Mouse (Mus musculus) kidney, embryonic 15.5 days (tissue): ENCODE results near the gene Zmynd12. TPM values are rescaled to one million over a fixed set of nuclear protein-coding genes. Genes with fewer than 3 reads are reported as not detected.
A peak's percentile ranks its signal among the peaks of the same experiment; 100 is the strongest.

ENCODE experiments used
- ATAC-seq: fragments of 200-750 bp; cut with Nextera tagmentation; replicated peaks from 2 replicates; pipeline ENCODE4 v1.8.0; 2017; ENCODE audit warnings: moderate TSS enrichment; ENCODE audit not compliant: low FRiP score
- H3K27ac ChIP-seq: fragments of 300-500 bp; sonication (generic); 2 replicates; pipeline ENCODE4 v1.5.1; 2015; ENCODE audit warnings: mild to moderate bottlenecking, inconsistent platforms
- H3K27me3 ChIP-seq: fragments of 300-500 bp; sonication (generic); 2 replicates; pipeline ENCODE4 v1.6.1; 2015; ENCODE audit warnings: inconsistent platforms
- H3K36me3 ChIP-seq: fragments of 300-500 bp; sonication (generic); 2 replicates; pipeline ENCODE4 v1.6.1; 2015; ENCODE audit warnings: inconsistent platforms
- H3K4me1 ChIP-seq: fragments of 300-500 bp; sonication (generic); 2 replicates; pipeline ENCODE4 v1.6.1; 2015; ENCODE audit warnings: inconsistent platforms
- H3K4me2 ChIP-seq: fragments of 300-500 bp; sonication (generic); 2 replicates; pipeline ENCODE4 v1.6.1; 2015; ENCODE audit warnings: moderate library complexity, mild to moderate bottlenecking, inconsistent platforms
- H3K4me3 ChIP-seq: fragments of 300-500 bp; sonication (generic); replicated peaks from 2 replicates; pipeline ENCODE4 v1.5.1; 2015; ENCODE audit warnings: mild to moderate bottlenecking, inconsistent platforms
- H3K9ac ChIP-seq: fragments of 300-500 bp; sonication (generic); 2 replicates; pipeline ENCODE4 v1.6.1; 2015; ENCODE audit warnings: mild to moderate bottlenecking, inconsistent platforms
- H3K9me3 ChIP-seq: fragments of 300-500 bp; sonication (generic); replicated peaks from 2 replicates; pipeline ENCODE4 v1.6.1; 2016; ENCODE audit warnings: inconsistent platforms
- WGBS: fragments of 180-500 bp; shearing (Covaris S2); methylation state at CpG from one replicate; pipeline ENCODE4 v1.1.7; 2015; ENCODE audit warnings: mixed read lengths; 5-methylcytosine and 5-hydroxymethylcytosine counted together
- polyA plus RNA-seq: library from polyadenylated mRNA; unstranded; fragments of >200 nt; fragmentation: Nextera tagmentation; extraction: Ambion mirVana; gene quantifications from 2 replicates; pipeline ENCODE4 v1.2.1, GENCODE M21; 2015

Gene Zmynd12
- polyA plus RNA-seq, 1 experiment from 2014 or later = 0.51 TPM

GRCm38 (mm10) chr4:119417894-119418293 lies 4.7 kb upstream of the Zmynd12 start:
- WGBS = 91% methylated on average over 3 of the region's 3 CpGs
- Histone ChIP-seq H3K4me2 (no peak overlapping the region), H3K4me3 (no peak overlapping the region), H3K9ac (no peak overlapping the region), H3K27ac (no peak overlapping the region), H3K27me3 (no peaks in the 10 kb centered on the region), H3K36me3 (peaks cover 20% of the 10 kb centered on the region), H3K9me3 (no peaks in the 10 kb centered on the region), H3K4me1 (peaks cover 27% of the 10 kb centered on the region)
- ATAC-seq = no peak

GRCm38 (mm10) chr4:119421191-119421590 lies 1.4 kb upstream of the Zmynd12 start:
- no peak for ATAC-seq
- H3K4me2 ChIP-seq = peak overlapping the region; percentile 91
- no peaks in the 10 kb centered on the region for H3K9me3 ChIP-seq
- H3K36me3 ChIP-seq = peaks cover 20% of the 10 kb centered on the region
- H3K9ac ChIP-seq = peak overlapping the region; percentile 69
- H3K4me3 ChIP-seq = peak overlapping the region; percentile 61
- H3K27me3 ChIP-seq = no peaks in the 10 kb centered on the region
- H3K27ac ChIP-seq = no peak overlapping the region
- 42% methylated on average over 3 of the region's 3 CpGs for WGBS
- H3K4me1 ChIP-seq = peaks cover 28% of the 10 kb centered on the region

- Histone ChIP-seq H3K4me1 (peaks cover 28% of the 10 kb centered on the region), H3K36me3 (peaks cover 20% of the 10 kb centered on the region), H3K27ac (peak overlapping the region; percentile 97), H3K4me3 (peak overlapping the region; percentile 61), H3K9ac (peak overlapping the region; percentile 69), H3K27me3 (no peaks in the 10 kb centered on the region), H3K4me2 (peak overlapping the region; percentile 91), H3K9me3 (no peaks in the 10 kb centered on the region)
- under 1% methylated on average over 31 of the region's 31 CpGs for WGBS
- ATAC-seq = peak; percentile 64; the same call in 1 of the 2 replicates
Measured at GRCm38 (mm10) chr4:119421921-119422293, 707 bp upstream of the Zmynd12 start.

GRCm38 (mm10) chr4:119425077-119425476 lies 2.5 kb downstream of the Zmynd12 start:
- WGBS = 86% methylated on average over 2 of the region's 2 CpGs
- H3K4me3 ChIP-seq = no peak overlapping the region
- H3K27me3 ChIP-seq = no peaks in the 10 kb centered on the region
- H3K27ac ChIP-seq = no peak overlapping the region
- H3K4me1 ChIP-seq = peaks cover 28% of the 10 kb centered on the region
- H3K9ac ChIP-seq = no peak overlapping the region
- no peak overlapping the region for H3K4me2 ChIP-seq
- no peak for ATAC-seq
- H3K36me3 ChIP-seq = no peaks in the 10 kb centered on the region
- H3K9me3 ChIP-seq = no peaks in the 10 kb centered on the region

GRCm38 (mm10) chr4:119425601-119426000 lies 3.0 kb downstream of the Zmynd12 start:
- H3K27ac ChIP-seq = 0 out of 2 replicates have a peak overlapping the region, but pooled peaks have one; percentile 29
- no peak for ATAC-seq
- H3K4me2 ChIP-seq = no peak overlapping the region
- no peak overlapping the region for H3K9ac ChIP-seq
- peaks cover 25% of the 10 kb centered on the region for H3K4me1 ChIP-seq
- H3K9me3 ChIP-seq = no peaks in the 10 kb centered on the region
- no peaks in the 10 kb centered on the region for H3K36me3 ChIP-seq
- no peaks in the 10 kb centered on the region for H3K27me3 ChIP-seq
- H3K4me3 ChIP-seq = no peak overlapping the region
- WGBS = 29% methylated on average over 2 of the region's 2 CpGs

- no peak overlapping the region for H3K4me2 ChIP-seq
- no peak overlapping the region for H3K27ac ChIP-seq
- H3K27me3 ChIP-seq = no peaks in the 10 kb centered on the region
- H3K36me3 ChIP-seq = no peaks in the 10 kb centered on the region
- no peak overlapping the region for H3K9ac ChIP-seq
- peaks cover 13% of the 10 kb centered on the region for H3K4me1 ChIP-seq
- no peak overlapping the region for H3K4me3 ChIP-seq
- no peaks in the 10 kb centered on the region for H3K9me3 ChIP-seq
- ATAC-seq = no peak
- 63% methylated on average over 2 of the region's 2 CpGs for WGBS
Measured at GRCm38 (mm10) chr4:119427680-119428079, 5.1 kb downstream of the Zmynd12 start.

GRCm38 (mm10) chr4:119430678-119431077 lies 8.1 kb downstream of the Zmynd12 start:
- Histone ChIP-seq H3K9ac (no peak overlapping the region), H3K9me3 (no peaks in the 10 kb centered on the region), H3K4me2 (no peak overlapping the region), H3K27ac (no peak overlapping the region), H3K27me3 (no peaks in the 10 kb centered on the region), H3K36me3 (no peaks in the 10 kb centered on the region), H3K4me3 (no peak overlapping the region), H3K4me1 (no peaks in the 10 kb centered on the region; the same call in 1 of the 2 replicates)
- WGBS = 22% methylated on average over 5 of the region's 5 CpGs
- ATAC-seq = 0 out of 2 replicates have a peak, but pooled peaks have one; percentile 49

- no peaks in the 10 kb centered on the region for H3K27me3 ChIP-seq
- H3K4me3 ChIP-seq = no peak overlapping the region
- no peak overlapping the region for H3K27ac ChIP-seq
- ATAC-seq = no peak
- 82% methylated on average over 2 of the region's 2 CpGs for WGBS
- H3K4me1 ChIP-seq = peaks cover 4% of the 10 kb centered on the region
- no peak overlapping the region for H3K9ac ChIP-seq
- H3K36me3 ChIP-seq = no peaks in the 10 kb centered on the region
- no peaks in the 10 kb centered on the region for H3K9me3 ChIP-seq
- H3K4me2 ChIP-seq = no peak overlapping the region
Measured at GRCm38 (mm10) chr4:119437936-119438335, 15.3 kb downstream of the Zmynd12 start.

- no peaks in the 10 kb centered on the region for H3K36me3 ChIP-seq
- ATAC-seq = no peak
- H3K27ac ChIP-seq = no peak overlapping the region
- H3K4me3 ChIP-seq = no peak overlapping the region
- H3K9me3 ChIP-seq = no peaks in the 10 kb centered on the region
- H3K27me3 ChIP-seq = no peaks in the 10 kb centered on the region
- peaks cover 4% of the 10 kb centered on the region for H3K4me1 ChIP-seq
- H3K4me2 ChIP-seq = no peak overlapping the region
- H3K9ac ChIP-seq = no peak overlapping the region
- 89% methylated on average over 4 of the region's 4 CpGs for WGBS
Measured at GRCm38 (mm10) chr4:119441836-119442235, 19.2 kb downstream of the Zmynd12 start.

GRCm38 (mm10) chr4:119442539-119442938 lies 19.9 kb downstream of the Zmynd12 start:
- no peaks in the 10 kb centered on the region for H3K27me3 ChIP-seq
- H3K4me3 ChIP-seq = no peak overlapping the region
- 0 out of 2 replicates have a peak overlapping the region, but pooled peaks have one; percentile 9 for H3K4me2 ChIP-seq
- peak; percentile 52; the same call in 1 of the 2 replicates for ATAC-seq
- no peaks in the 10 kb centered on the region for H3K9me3 ChIP-seq
- no peak overlapping the region for H3K9ac ChIP-seq
- no peaks in the 10 kb centered on the region for H3K36me3 ChIP-seq
- WGBS = 31% methylated on average over 6 of the region's 6 CpGs
- H3K27ac ChIP-seq = no peak overlapping the region
- peaks cover 4% of the 10 kb centered on the region for H3K4me1 ChIP-seq

- H3K27me3 ChIP-seq = no peaks in the 10 kb centered on the region
- no peaks in the 10 kb centered on the region for H3K9me3 ChIP-seq
- no peak overlapping the region for H3K9ac ChIP-seq
- H3K4me3 ChIP-seq = no peak overlapping the region
- no peak for ATAC-seq
- no peak overlapping the region for H3K27ac ChIP-seq
- no peaks in the 10 kb centered on the region for H3K36me3 ChIP-seq
- 93% methylated on average over 6 of the region's 6 CpGs for WGBS
- H3K4me1 ChIP-seq = peaks cover 4% of the 10 kb centered on the region
- H3K4me2 ChIP-seq = no peak overlapping the region
Measured at GRCm38 (mm10) chr4:119447261-119447660, 24.6 kb downstream of the Zmynd12 start.

- Histone ChIP-seq H3K4me2 (no peak overlapping the region), H3K9ac (no peak overlapping the region), H3K4me1 (no peaks in the 10 kb centered on the region), H3K27ac (no peak overlapping the region), H3K36me3 (no peaks in the 10 kb centered on the region), H3K9me3 (no peaks in the 10 kb centered on the region), H3K27me3 (no peaks in the 10 kb centered on the region), H3K4me3 (no peak overlapping the region)
- ATAC-seq = no peak
- 80% methylated on average over 3 of the region's 3 CpGs for WGBS
Measured at GRCm38 (mm10) chr4:119447786-119448185, 25.2 kb downstream of the Zmynd12 start.

GRCm38 (mm10) chr4:119450436-119450835 lies 27.8 kb downstream of the Zmynd12 start:
- 60% methylated on average over 7 of the region's 7 CpGs for WGBS

More at GRCm38 (mm10) chr4:119450436-119450835, 27.8 kb downstream of the Zmynd12 start:
- H3K27ac ChIP-seq = no peak overlapping the region
- H3K4me1 ChIP-seq = peaks cover 4% of the 10 kb centered on the region; the same call in 1 of the 2 replicates
- no peak overlapping the region for H3K4me2 ChIP-seq
- H3K36me3 ChIP-seq = no peaks in the 10 kb centered on the region
- no peaks in the 10 kb centered on the region for H3K27me3 ChIP-seq
- ATAC-seq = no peak
- H3K9me3 ChIP-seq = no peaks in the 10 kb centered on the region
- H3K9ac ChIP-seq = no peak overlapping the region
- no peak overlapping the region for H3K4me3 ChIP-seq
